Mouse (Mus musculus) megakaryocyte, adult 5-6 weeks (primary cell): ENCODE data around the gene Elof1. TPM values are rescaled to one million over a fixed set of nuclear protein-coding genes. Genes with fewer than 3 reads are reported as not detected.
"Not testable (repeated sequence)": the region's sequence is repeated elsewhere in the genome, so short reads cannot be mapped to it uniquely, and the experiment has no call there.

Source experiments
- ATAC-seq: 2 replicates; pipeline ENCODE4 v1.8.0; 2016; ENCODE audit warnings: mild to moderate bottlenecking, inconsistent platforms; ENCODE audit not compliant: poor library complexity, severe bottlenecking
- total RNA-seq, 2 experiments: library from RNA; stranded (forward) in 1 of 2; stranded (reverse) in 1 of 2; fragments of 153-499, 151-499 nt in 1 of 2; fragments of 221-1000, 200-1000 nt in 1 of 2; gene quantifications; 2 replicates each; pipeline versions ENCODE4 v1.2.3 to v1.2.4; 2015 to 2017

Elof1 gene
- total RNA-seq (2015): 85.2 and 95.7 TPM in 2 replicates
- 29.7 and 42.0 TPM in 2 replicates for total RNA-seq (2017)

DNA sequence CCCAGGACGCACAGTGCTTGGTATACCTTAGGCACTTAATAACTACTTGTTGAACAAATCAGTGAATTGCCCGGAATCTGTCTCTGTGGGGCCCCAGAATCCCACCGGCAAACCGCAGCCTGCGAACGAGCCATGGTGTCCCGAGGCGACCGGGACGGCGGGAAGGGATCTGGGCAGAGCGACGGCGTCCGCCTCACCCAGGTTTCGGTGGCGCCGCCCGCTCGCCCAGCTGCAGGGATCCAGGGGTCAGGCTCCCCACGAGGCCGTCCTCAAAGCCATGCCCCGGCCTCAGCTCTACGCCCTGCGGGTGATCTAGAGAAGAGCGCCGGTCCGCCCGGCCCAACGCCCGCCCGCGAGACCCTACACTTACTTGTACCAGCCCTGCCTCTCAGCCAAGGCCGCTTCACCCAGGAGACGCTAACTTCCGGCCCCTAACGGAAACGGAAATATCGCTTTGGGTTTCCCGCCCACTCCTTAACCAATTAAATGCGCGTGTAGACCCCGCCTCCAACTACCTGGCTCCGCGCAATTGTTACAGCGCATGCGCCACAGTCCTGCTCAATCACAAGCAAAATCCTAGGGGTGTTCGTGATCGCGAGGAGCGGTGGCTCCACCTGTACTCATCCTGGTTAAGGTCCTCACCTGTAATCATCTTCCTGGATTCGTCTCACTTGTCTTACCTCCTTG is at the start of gene Elof1:
TSS of gene Elof1 (minus strand) at position 433 of the 687 bp plus-strand sequence.
- ATAC-seq: peak; percentile 85

DNA sequence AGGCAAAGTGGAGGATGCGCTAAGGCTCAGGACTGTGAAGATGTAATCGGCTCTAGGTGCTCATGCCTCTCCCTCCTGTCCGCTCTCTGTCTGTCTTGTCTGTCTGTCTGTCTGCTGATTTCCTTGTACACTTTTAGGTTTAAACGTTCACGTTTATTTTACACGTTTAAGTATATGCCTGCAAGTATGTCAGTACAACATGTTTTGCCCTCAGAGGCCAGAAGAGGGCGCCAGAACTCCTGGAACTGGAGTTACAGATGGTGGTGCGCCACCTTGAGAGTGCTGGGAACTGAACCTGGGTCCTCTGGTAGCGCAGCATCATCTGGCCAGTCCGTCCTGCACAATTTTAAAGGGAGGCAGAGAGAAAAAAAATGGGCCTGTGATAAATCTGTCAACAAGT is 49.7 kb upstream of the Elof1 start:
- no peak for ATAC-seq

DNA sequence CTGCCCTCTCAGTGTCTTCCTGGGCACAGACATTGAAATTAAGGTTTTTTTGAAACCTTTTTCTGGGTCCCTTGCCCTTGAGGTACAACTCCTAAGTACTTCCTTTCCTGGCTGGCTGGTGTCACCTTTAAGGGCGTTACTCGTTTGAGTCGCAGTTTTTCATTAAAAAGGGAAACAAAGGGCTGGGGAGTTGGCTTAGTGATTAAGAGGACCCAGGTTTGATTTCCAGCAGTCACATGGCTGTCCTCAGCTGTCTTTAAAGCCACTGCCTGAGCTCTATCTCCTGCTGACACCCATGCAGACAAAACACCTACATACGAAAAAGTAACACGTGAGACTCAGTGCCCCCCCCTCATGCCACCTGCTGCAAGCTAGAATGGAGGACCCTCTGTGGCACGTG is 49.0 kb upstream of the Elof1 start:
- ATAC-seq: no peak

- ATAC-seq: peak; percentile 84
These were observed 48.0 kb upstream of the Elof1 start for GRCm38 (mm10) chr9:22164711-22165668.

GRCm38 (mm10) chr9:22162912-22163311 is 45.9 kb upstream of the Elof1 start:
- peak; percentile 64 for ATAC-seq

- no peak for ATAC-seq
These were observed 45.3 kb upstream of the Elof1 start for GRCm38 (mm10) chr9:22162305-22162704.

- ATAC-seq: no peak
These were observed 44.3 kb upstream of the Elof1 start for GRCm38 (mm10) chr9:22161299-22161698.

DNA sequence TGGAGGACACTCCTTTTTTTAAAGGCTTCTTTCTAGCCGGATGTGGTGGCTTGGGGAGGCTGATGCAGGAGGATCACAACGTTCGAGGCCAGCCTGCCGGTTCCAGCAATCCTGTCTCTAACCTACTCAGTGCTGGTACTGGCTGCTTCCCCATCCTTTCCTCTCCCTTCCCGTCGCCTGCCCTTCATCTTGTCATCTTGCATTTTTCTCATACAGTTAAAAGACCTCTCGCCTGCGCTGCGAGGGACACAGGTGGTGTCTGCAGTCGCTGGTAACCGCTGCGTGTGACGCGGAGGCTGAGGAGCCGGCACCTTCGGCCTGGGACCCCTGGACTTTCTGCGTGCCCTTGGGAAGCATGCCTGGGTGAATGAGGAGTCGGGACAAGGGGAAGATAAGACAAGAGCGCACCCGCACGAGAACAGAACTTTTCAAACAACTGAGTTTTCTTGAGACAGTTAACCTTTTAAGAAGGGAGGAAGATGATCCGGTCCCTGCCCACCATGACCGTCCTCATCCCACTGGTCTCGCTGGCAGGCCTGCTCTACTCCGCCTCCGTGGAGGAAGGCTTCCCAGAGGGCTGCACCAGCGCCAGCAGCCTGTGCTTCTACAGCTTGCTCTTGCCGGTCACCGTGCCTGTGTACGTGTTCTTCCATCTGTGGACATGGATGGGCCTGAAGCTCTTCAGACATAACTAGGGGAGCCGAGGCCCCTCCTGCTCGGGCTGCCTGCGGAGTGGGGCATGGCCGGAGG is 40.7 kb upstream of the Elof1 start:
- ATAC-seq: no peak

DNA sequence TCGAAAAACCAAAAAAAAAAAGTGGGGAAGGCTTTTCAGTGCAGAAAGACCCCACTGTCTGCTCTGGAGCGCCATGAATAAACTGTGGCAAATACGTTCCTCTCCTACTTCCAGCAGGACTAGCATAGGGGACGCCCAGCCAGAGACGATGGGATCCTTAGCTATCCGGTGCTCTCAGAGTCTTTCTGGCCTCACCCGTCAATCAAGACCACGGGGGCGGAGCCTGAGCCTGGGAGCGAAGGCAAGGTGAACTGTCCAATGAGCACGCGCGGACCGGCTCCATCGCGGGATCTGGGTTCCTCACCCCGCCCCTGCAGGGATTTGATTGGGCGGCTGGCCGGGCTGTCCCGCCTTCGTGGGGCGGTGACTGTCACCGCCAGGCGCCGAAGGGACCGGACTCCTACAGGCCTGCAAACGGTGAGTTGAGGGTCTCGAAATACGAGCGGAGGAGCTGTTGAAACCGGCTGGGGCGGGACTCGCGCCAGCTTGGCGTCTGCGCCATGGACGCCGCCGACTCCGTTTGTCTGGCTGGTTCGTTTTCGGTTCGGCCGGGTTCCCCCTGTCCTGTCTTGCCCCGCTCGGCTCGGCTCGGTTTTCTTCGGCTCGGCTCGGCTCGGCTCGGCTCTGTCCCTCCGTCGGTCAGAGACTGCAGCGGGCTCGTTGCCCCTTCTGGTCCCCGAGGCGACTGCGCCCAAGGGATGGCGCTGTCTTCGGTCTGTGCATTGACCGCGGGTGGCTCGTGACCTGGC is 39.7 kb upstream of the Elof1 start, which contains the start of gene Pigyl:
TSS of gene Pigyl (plus strand) at position 350 of the 749 bp plus-strand sequence.
- peak; percentile 98 for ATAC-seq

- ATAC-seq: peak; percentile 43
These were observed 38.6 kb upstream of the Elof1 start for GRCm38 (mm10) chr9:22155614-22156013.

- no peak for ATAC-seq
These were observed 36.8 kb upstream of the Elof1 start for GRCm38 (mm10) chr9:22153810-22154209.

DNA sequence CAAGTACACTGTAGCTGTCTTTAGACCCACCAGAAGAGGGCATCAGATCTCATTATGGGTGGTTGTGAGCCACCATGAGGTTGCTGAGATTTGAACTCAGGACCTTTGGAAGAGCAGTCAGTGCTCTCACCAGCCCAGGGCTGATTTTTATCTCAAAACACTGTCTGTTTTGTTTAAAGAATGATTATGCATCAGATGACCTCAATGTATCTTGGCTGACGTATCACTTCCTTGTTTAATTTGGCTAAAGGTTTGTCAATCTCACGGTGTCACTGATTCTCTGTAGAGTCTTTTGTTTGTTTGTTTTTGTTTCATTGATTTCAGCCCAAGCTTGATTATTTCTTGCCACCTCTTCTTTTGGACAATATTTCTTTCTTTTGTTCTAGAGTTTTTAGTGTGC is 34.0 kb upstream of the Elof1 start:
- no peak for ATAC-seq

GRCm38 (mm10) chr9:22150249-22150693 is 33.3 kb upstream of the Elof1 start:
- not testable (repeated sequence) for ATAC-seq

DNA sequence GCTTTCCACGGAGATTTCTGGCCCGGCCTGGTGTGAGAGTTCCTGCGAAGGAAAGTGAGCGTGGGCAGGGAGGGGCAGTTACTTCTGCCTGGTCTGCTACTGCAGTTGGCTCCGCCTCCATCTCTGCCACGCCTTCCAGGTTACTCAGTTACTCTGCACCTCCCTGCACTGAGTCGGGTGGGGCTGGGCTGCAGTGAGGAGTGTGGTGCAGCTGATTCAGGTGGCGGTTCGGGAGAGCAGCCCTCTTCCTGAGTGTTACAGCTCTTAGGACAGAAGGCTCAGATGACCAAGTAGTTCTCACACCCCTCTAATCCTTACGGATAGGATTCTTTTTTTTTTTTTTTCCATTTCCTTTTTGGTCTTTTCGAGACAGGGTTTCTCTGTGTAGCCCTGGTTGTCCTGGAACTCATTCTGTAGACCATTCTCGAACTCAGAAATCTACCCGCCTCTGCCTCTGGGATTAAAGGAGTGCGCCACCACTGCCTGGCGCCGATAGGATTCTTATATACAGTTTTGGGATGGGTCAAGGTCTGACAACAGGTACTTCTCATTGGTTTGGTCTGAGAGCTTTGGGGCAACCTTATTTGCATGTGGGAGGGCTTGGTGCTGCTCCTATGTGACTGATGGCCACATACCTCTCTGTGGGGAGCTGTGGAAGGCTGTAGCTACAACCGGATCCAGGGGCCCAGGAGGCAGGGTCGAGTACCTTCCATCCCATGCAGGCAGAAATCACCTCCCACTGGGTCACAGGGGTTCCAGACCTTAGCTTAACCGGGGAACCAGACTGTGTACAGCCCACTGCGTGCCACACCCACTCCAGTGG is 32.7 kb upstream of the Elof1 start:
- peak; percentile 75 for ATAC-seq

GRCm38 (mm10) chr9:22144304-22144965 is 27.5 kb upstream of the Elof1 start:
- ATAC-seq: peak; percentile 39; the same call in 1 of the 2 replicates

- peak; percentile 87 for ATAC-seq
These were observed 26.4 kb upstream of the Elof1 start for GRCm38 (mm10) chr9:22143108-22144037.

DNA sequence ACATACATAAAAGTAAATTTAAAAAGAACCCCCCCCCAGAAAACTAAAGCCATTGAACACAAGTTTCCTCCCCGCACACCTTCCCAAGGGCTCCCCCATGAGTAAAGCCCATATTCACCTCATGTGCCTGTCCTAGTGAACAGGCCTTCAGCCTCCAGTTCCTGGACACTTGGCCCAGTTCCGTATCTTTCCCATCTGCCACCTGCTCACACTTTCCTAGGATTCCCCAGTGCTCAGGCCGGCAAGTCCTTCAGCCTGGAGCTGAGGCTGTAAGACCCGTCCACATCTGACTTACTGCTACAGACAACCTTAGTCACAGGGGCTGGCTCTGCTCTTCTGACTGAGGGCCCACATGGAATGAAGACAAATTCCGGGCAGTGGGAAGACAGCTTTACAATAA is 22.8 kb upstream of the Elof1 start:
- no peak for ATAC-seq

DNA sequence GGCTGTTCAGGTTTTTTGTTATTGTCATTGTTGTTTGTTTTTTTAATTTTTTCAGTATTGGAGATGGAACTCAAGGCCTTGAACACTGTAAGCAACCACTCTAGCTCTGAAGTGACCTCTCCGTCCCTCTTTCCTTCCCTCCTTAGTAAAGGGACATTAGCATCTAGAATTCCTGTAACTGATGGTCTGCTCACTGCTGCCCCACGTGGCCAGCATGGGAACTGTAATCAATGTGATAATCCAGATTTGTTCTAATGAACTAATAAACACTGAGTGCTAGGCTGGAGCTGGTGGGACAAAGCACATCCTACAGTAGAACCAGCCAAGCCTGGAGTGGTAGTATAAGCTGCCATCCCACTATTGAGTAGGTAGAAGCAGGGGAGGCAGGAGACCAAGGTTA is 21.5 kb upstream of the Elof1 start:
- peak; percentile 49; the same call in 1 of the 2 replicates for ATAC-seq
